Mouse (Mus musculus) G1E (cell line): Measurements from ENCODE around the gene Hoxd13.

Experiments
- CTCF ChIP-seq: IDR thresholded peaks from 2 replicates; pipeline ENCODE4 v1.5.1; 2012; ENCODE audit warnings: low read depth, low read length, inconsistent platforms, mixed read lengths
- GATA1 ChIP-seq: IDR thresholded peaks from 2 replicates; pipeline ENCODE4 v1.6.1; 2012; ENCODE audit warnings: borderline replicate concordance, low read length, inconsistent platforms, mixed read lengths
- GATA2 ChIP-seq: IDR thresholded peaks from 2 replicates; pipeline ENCODE4 v1.6.1; 2012; ENCODE audit warnings: low read depth, low read length, inconsistent platforms, borderline replicate concordance
- POLR2AphosphoS5 ChIP-seq: IDR thresholded peaks from 2 replicates; pipeline ENCODE4 v1.6.1; 2012; ENCODE audit warnings: low read depth, low read length, inconsistent platforms; ENCODE audit not compliant: insufficient replicate concordance
- TAL1 ChIP-seq: conservative IDR thresholded peaks from 2 replicates; pipeline ENCODE4 v1.6.1; 2012; ENCODE audit warnings: low read depth, low read length, inconsistent platforms, mixed read lengths

- no peak for TF ChIP-seq CTCF
- no peak for TF ChIP-seq GATA1
- no peak for TF ChIP-seq TAL1
- no peak for TF ChIP-seq GATA2
- no peak for TF ChIP-seq POLR2AphosphoS5
These were observed 32.7 kb upstream of the Hoxd13 start for GRCm38 (mm10) chr2:74635412-74635811.
